Mouse (Mus musculus): ENCODE data around the gene Fuz. TPM values are rescaled to one million over a fixed set of nuclear protein-coding genes. Genes with fewer than 3 reads are reported as not detected.

Fuz gene
- polyA plus RNA-seq, 1 experiment, result 32.4 TPM

DNA sequence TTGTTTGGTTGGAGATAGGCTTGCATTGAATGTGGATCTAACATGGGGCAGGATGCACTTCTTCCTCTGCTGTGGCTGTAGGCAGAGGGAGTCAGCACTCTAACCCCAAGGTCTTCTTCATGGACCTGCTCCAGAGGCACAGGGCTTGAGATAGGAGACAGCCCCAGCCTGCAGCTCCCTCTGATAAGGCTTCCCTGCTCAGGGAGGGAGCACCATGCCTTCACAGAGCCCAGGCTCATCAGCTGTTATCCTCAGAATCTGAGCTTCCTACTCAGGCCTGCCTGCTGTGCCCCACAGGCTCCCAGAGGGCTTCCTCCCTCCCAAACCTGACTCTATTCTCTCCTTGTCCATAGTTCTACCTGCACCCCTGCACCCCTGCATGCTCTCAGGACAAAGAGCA is 26.7 kb downstream of the Fuz start:
- DNase-seq (ENCODE audit: extremely low spot score in 1 of 2, low spot score in 1 of 2), result no peak

DNA sequence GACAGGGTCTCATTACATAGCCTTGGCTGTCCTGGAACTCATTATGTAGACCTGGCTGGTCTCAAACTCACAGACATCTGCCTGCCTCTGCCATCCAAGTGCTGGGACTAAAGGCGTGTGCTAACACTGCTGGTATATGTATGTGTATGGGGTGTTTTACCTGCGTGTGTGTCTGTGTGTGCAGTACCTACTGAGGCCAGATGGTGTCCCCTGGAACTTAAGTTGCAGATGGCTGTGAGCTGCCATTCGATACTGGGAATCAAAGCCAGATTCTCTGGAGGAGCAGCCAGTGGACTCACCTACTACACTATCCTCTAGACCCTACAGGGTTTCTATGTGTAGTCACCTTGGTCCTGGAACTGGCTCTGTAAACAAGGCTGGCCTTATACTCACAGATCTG is 29.6 kb downstream of the Fuz start:
- no peak for DNase-seq (ENCODE audit: extremely low spot score in 1 of 2, low spot score in 1 of 2)

DNA sequence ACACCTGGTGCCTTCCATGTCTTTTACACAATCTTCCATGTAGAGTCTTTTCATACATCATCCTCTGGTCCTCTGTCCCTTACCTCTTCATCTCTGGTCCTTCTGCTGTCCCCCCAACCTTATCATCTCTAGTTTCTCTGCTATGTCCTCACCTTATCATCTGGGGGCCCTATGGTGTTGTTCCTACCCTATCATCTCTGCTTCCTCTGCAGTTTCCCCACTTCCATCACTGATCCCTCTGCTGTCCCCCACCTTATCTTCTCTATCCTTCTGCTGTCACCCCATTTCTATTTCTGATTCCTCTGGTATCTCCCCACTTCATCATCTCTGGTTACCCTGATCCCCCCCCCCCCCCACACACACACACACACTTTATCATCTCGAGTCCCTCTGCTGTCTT is 32.7 kb downstream of the Fuz start:
- DNase-seq (ENCODE audit: extremely low spot score in 1 of 2, low spot score in 1 of 2), result no peak

DNA sequence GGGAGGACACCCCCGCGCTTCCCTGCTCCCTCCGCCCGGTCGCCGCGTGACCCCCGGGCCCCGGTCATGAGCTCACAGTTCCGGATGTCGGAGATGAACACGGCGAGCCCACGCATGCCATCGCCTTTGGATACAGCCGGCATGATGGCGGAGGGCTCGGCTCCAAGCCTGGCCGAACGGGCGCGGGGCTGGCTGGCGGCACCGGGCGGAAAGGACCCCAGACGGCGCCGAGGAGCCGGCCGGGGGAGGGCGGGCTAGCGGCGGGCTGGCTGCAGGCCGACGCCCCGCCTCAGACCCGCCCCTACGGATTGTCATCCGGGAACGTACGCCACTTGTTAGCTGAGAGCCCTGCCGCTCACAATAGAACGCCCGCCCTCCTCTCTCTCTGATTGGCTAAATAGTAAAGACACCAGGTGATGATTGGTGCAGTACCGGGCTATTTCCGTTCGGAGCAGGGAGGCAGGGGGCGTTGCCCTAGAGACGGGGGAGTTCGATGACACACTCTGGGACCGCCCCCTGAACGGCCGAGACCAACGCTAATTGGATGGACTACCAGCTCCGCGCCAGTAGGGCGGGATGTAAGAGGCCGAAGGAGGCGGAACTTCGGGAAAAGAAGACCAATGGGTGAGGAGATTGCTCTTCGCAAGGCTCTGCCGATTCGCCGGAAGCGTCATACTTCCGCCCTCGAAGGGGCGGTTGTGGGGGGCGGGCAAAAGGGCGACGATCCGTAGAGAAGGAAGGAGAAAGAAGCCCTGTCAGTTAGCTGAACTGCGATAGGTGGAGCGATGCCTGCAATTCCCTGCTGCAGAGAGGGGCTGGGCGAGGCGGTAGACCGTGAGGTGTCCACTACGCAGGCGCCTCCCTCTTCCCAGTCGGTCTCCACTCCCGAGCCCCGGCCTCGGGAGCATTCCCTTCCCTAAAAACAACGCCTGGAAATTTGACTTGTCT is 33.6 kb downstream of the Fuz start, which contains the start of gene Ap2a1:
Gene Ap2a1, minus strand, starts transcription at position 293 of the 948 bp plus-strand sequence.
- DNase-seq (ENCODE audit: extremely low spot score in 1 of 2, low spot score in 1 of 2), result peak; percentile 100

DNA sequence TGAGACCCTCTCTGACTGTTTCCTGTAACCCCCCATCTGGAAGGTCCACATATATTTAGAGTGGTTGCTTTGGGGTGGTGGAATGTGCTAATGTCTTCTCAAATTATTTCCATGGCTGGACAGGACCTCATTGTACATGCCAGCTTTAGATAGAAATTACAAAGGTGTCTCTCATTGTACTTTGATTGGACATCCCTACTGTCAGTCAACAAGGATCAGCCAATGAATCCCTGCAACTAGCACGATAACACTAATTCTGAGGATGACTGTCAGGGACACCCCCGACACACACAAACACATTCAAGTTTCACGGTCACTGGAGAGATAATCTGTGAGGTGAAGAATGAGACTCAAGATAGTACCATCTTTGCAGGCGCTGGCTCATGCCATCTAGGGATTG is 42.8 kb downstream of the Fuz start:
- DNase-seq (ENCODE audit: extremely low spot score in 1 of 2, low spot score in 1 of 2), result no peak

DNA sequence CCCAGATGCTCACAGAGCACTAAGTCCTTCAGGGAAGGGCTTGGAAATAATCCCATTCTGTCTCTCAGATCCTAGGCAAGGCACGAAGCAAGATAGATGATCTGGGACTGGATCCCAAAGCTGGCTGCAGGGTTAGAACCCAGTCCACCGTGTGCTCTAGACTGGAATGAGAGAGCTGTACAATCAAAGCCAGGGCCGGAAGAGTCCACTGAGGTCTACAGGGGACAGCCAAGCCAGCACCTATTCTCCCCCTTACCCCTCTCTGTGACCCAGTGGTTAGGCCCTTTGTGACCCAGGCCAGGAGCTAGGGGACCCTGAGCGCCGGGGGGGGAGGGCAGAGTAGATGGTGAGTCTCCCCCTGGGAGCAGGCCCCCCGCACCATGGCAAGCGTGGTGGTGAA is 47.0 kb downstream of the Fuz start, which contains the start of gene Tsks:
Gene Tsks, plus strand, starts transcription at position 301 of the 400 bp plus-strand sequence.
- DNase-seq (ENCODE audit: extremely low spot score in 1 of 2, low spot score in 1 of 2), result no peak

DNA sequence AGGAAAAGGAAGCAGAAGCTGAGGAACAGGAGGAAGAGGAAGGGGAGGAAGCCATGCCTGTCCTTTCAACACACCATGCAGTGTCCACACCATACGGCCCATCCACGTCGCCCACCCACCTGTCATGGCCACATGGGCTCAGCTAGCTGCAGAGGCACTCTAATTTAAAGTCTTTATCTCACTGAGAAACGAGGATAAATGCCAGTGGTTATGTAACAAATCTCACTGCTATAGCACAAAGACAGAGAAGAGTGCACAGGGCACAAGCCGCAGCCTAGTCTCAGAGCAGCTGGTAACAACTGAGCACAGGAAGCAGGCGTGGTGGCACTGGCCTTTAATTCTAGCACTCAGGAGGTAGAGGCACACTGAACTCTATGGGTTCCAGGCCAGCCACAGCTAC is 54.0 kb downstream of the Fuz start:
- peak in 1 of 2 experiments; percentile 59 for DNase-seq (ENCODE audit: extremely low spot score in 1 of 2, low spot score in 1 of 2)

DNA sequence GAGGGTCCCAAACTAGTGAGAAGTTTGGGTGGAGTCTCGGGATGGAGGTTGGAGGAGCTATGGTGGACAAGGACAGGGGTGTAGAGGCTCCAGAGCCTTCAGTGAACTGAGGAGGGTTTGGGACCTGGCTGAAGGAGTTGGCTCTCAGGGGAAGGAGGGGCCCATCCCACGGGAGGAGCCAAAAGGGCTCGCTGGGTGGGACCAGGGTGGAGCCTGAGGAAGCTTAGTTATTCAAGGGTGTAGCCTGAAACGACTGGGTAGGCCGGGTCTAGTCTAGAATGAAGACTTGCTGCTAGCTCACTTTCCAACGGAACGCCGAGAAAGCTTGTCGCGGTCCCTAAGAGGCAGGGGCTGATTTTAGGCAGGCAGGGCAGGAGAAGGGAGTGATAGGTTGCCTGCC is 56.1 kb downstream of the Fuz start:
- no peak for DNase-seq (ENCODE audit: extremely low spot score in 1 of 2, low spot score in 1 of 2)

Other genes starting within 250 kb of the Fuz start
- gene Myh14, start 225.2 kb upstream of the Fuz start, polyA plus RNA-seq (2012; rRNA removed), result 17.5 and 18.6 TPM in 2 replicates
- not detected in 2 replicates for gene Izumo2, start 187.3 kb upstream of the Fuz start, polyA plus RNA-seq (2012; rRNA removed)
- gene Vrk3, start 147.7 kb upstream of the Fuz start, polyA plus RNA-seq (2012; rRNA removed), result 33.9 and 38.2 TPM in 2 replicates
- gene Zfp473, start 145.0 kb upstream of the Fuz start, polyA plus RNA-seq (2012; rRNA removed), result 0.55 and 0.62 TPM in 2 replicates
- 29.1 and 29.3 TPM in 2 replicates for gene Nup62, start 80.0 kb upstream of the Fuz start, polyA plus RNA-seq (2012; rRNA removed)
- gene Il4i1, start 79.7 kb upstream of the Fuz start, polyA plus RNA-seq (2012; rRNA removed), result 1.3 and 2.2 TPM in 2 replicates
- gene Atf5, start 79.4 kb upstream of the Fuz start, polyA plus RNA-seq (2012; rRNA removed), result 24.2 and 35.6 TPM in 2 replicates
- 87.0 and 108 TPM in 2 replicates for gene Akt1s1, start 47.1 kb upstream of the Fuz start, polyA plus RNA-seq (2012; rRNA removed)
- 84.3 and 106 TPM in 2 replicates for gene Tbc1d17, start 47.0 kb upstream of the Fuz start, polyA plus RNA-seq (2012; rRNA removed)
- gene Pnkp, start 38.9 kb upstream of the Fuz start, polyA plus RNA-seq (2012; rRNA removed), result 42.3 and 44.9 TPM in 2 replicates
- 408 and 469 TPM in 2 replicates for gene Ptov1, start 26.3 kb upstream of the Fuz start, polyA plus RNA-seq (2012; rRNA removed)
- 123 and 130 TPM in 2 replicates for gene Med25, start 3.4 kb upstream of the Fuz start, polyA plus RNA-seq (2012; rRNA removed)
- gene Ap2a1, start 33.4 kb downstream of the Fuz start, polyA plus RNA-seq (2012; rRNA removed), result 216 and 254 TPM in 2 replicates
- gene Tsks, start 47.1 kb downstream of the Fuz start, polyA plus RNA-seq (2012; rRNA removed), result 1.4 TPM in 2 replicates
- gene Cpt1c, start 78.8 kb downstream of the Fuz start, polyA plus RNA-seq (2012; rRNA removed), result 151 TPM in 2 replicates
- gene Prmt1, start 90.5 kb downstream of the Fuz start, polyA plus RNA-seq (2012; rRNA removed), result 217 and 232 TPM in 2 replicates
- 88.4 and 88.6 TPM in 2 replicates for gene Irf3, start 101.6 kb downstream of the Fuz start, polyA plus RNA-seq (2012; rRNA removed)
- 5.4 and 5.9 TPM in 2 replicates for gene Bcl2l12, start 102.6 kb downstream of the Fuz start, polyA plus RNA-seq (2012; rRNA removed)
- gene Scaf1, start 120.3 kb downstream of the Fuz start, polyA plus RNA-seq (2012; rRNA removed), result 126 and 127 TPM in 2 replicates
- gene Rras, start 121.9 kb downstream of the Fuz start, polyA plus RNA-seq (2012; rRNA removed), result 27.6 and 32.5 TPM in 2 replicates
- gene Prr12, start 156.8 kb downstream of the Fuz start, polyA plus RNA-seq (2012; rRNA removed), result 20.5 and 22.4 TPM in 2 replicates
- 81.7 and 86.5 TPM in 2 replicates for gene Nosip, start 166.3 kb downstream of the Fuz start, polyA plus RNA-seq (2012; rRNA removed)
- 15.5 and 15.6 TPM in 2 replicates for gene Prrg2, start 166.6 kb downstream of the Fuz start, polyA plus RNA-seq (2012; rRNA removed)
- gene Rcn3, start 196.1 kb downstream of the Fuz start, polyA plus RNA-seq (2012; rRNA removed), result 13.4 and 16.9 TPM in 2 replicates
- gene Fcgrt, start 207.8 kb downstream of the Fuz start, polyA plus RNA-seq (2012; rRNA removed), result 34.0 and 34.2 TPM in 2 replicates
- gene Rps11, start 228.4 kb downstream of the Fuz start, polyA plus RNA-seq (2012; rRNA removed), result 383 and 419 TPM in 2 replicates
- gene Rpl13a, start 232.7 kb downstream of the Fuz start, polyA plus RNA-seq (2012; rRNA removed), result 1,438 and 1,804 TPM in 2 replicates
- 0.06 and 0.12 TPM in 2 replicates for gene Gm45713, start 240.2 kb downstream of the Fuz start, polyA plus RNA-seq (2012; rRNA removed)
- 25.2 and 29.6 TPM in 2 replicates for gene Flt3l, start 240.4 kb downstream of the Fuz start, polyA plus RNA-seq (2012; rRNA removed)